17 mouse cellular contexts compared by ENCODE assay signal in genomic region chr2:142286761-142287160, GRCm38 (mm10).
"Had no signal": no experiment of that assay in that cellular context is flagged by ENCODE, and none has a peak within 500 bp of the region (broad histone marks: within the 10 kb centered on the region; RNA-seq: fewer than 3 reads in every experiment).

No protein-coding gene starts in this region.

- H3K4me2 ChIP-seq: limb, embryonic 13.5 days; midbrain, embryonic 13.5 days; neural tube, embryonic 12.5 days had no signal

- H3K9ac ChIP-seq: limb, embryonic 13.5 days; liver, embryonic 14.5 days; midbrain, embryonic 13.5 days; neural tube, embryonic 12.5 days had no signal

- ATAC-seq: lung, postnatal 0 days; midbrain, embryonic 13.5 days had no signal

- H3K36me3 ChIP-seq: limb, embryonic 13.5 days; midbrain, embryonic 13.5 days; neural tube, embryonic 12.5 days had no signal

- H3K9me3 ChIP-seq: limb, embryonic 13.5 days; midbrain, embryonic 13.5 days; neural tube, embryonic 12.5 days had no signal

- DNase-seq: kidney, adult 9 months; kidney, postnatal 10 days; kidney, postnatal 4 days; left cerebral cortex, postnatal 4 days; lung, adult 2 months; lung, postnatal 36 days; retina, postnatal 1 day; right cerebral cortex, postnatal 4 days; spleen, adult 18-20 months; thymus, adult 18-20 months; thymus, postnatal 25 days had no signal

- H3K27me3 ChIP-seq: limb, embryonic 13.5 days; midbrain, embryonic 13.5 days; neural tube, embryonic 12.5 days had no signal

- H3K4me3 ChIP-seq: layer of hippocampus, adult 2 months; limb, embryonic 13.5 days; midbrain, embryonic 13.5 days; neural tube, embryonic 12.5 days had no signal

- H3K27ac ChIP-seq: layer of hippocampus, adult 2 months; limb, embryonic 13.5 days; liver, embryonic 14.5 days; midbrain, embryonic 13.5 days; neural tube, embryonic 12.5 days had no signal

- H3K4me1 ChIP-seq: limb, embryonic 13.5 days; midbrain, embryonic 13.5 days; neural tube, embryonic 12.5 days had no signal
